Mouse (Mus musculus) cerebellum, adult 8-10 months (tissue): ENCODE data around the gene Zmynd8.

Experiments used
- DNase-seq: peaks from one replicate; pipeline ENCODE4 v3.0.0; 2022

Zmynd8 gene

GRCm38 (mm10) chr2:165896171-165896570 is 2.6 kb downstream of the Zmynd8 start:
- DNase-seq: no peak

GRCm38 (mm10) chr2:165895687-165896086 is 3.1 kb downstream of the Zmynd8 start:
- no peak for DNase-seq

DNA sequence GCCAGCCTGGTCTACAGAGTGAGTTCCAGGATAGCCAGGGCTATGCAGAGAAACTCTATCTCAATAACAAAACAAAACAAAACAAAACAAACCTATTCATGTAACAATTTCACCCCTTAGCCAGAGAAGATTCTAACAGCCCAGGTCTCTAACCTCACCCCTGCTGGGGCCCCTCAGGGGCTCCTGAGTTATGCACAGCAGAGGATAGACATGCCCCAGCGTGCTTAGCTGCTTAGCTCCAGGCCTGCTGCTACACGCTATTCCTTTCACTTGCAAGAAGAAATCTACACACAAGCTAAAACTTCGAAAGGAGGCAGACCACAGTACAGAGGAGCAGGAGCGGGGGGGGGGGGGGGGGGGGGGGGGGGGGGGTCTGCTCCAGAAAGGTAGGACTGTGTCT is 4.3 kb downstream of the Zmynd8 start:
- no peak for DNase-seq

DNA sequence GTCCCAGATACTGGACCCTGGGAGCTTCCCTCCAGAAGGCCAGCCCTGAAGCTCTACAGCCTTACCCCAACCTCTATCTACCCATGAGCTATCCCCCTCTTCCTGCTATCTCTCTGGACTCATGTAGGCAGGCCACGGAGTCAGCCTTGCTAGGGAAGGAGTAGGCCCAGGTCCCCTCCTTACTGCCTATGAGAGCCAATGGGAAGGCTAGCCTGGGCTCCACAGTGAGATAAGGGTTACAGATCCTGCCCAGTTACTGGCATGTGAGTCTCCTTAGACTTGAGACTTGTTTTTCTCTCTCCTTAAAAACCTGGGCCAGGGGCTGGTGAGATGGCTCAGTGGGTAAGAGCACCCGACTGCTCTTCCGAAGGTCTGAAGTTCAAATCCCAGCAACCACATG is 5.6 kb downstream of the Zmynd8 start:
- no peak for DNase-seq

DNA sequence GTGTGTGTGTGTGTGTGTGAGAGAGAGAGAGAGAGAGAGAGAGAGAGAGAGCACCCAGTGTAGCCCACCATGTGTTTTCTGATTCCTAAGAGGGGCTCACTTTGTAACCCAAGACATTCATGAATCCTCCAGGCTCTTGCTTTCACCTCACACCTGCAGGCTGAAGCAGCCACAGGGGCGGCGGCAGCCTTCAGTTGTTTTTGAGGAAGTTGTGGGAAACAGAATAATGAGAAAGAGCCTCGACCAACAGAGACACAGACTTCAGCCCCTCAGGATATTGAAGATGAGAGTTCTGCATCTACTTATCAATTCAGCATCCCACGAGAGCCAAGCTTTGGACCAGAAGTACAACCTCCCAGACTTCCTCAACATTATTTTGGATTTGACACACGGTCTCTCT is 6.2 kb downstream of the Zmynd8 start:
- DNase-seq: no peak

DNA sequence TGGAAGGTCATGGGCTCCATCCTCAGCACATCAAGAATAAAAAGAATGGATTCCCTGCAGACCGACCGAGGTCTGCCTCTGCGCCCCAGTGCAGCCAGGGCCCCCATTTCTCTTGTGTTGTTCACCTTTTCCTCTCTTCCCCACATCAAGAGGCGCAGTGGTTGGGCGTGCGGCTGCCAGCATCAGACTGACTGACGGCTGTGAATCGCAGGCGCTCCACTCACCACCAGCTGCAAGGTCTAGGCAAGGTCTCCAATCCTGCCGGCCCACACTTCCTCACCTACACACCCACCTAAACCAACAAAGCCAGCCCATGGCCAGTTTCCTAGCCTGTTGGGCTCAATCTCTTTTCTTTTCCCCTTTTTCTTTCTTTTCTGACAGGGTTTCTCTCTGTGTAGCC is 8.4 kb downstream of the Zmynd8 start:
- DNase-seq: no peak

DNA sequence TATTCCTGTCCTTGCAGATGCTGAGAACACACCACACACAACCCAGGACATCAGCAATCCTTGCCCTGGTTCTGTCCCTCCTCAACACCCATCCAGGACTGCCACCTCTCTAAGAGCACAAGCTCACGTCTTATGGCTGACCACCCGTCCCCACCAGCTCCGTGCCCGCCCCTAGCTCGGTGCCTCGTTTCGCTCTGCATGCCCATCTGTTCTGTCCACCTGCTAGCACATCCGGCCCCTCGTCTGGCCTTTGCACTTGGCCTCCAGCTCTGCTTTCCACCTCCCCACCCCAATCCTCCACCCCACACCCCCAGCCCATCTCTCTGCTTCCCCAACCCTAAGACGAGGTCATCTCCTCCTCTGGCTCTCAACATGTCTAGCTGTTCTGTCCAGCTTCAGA is 8.9 kb downstream of the Zmynd8 start:
- DNase-seq: no peak

- DNase-seq: no peak
Measured at GRCm38 (mm10) chr2:165889266-165889665, 9.6 kb downstream of the Zmynd8 start.

GRCm38 (mm10) chr2:165888813-165889221 is 10.0 kb downstream of the Zmynd8 start:
- no peak for DNase-seq

GRCm38 (mm10) chr2:165888396-165888795 is 10.4 kb downstream of the Zmynd8 start:
- DNase-seq: peak; percentile 63

DNA sequence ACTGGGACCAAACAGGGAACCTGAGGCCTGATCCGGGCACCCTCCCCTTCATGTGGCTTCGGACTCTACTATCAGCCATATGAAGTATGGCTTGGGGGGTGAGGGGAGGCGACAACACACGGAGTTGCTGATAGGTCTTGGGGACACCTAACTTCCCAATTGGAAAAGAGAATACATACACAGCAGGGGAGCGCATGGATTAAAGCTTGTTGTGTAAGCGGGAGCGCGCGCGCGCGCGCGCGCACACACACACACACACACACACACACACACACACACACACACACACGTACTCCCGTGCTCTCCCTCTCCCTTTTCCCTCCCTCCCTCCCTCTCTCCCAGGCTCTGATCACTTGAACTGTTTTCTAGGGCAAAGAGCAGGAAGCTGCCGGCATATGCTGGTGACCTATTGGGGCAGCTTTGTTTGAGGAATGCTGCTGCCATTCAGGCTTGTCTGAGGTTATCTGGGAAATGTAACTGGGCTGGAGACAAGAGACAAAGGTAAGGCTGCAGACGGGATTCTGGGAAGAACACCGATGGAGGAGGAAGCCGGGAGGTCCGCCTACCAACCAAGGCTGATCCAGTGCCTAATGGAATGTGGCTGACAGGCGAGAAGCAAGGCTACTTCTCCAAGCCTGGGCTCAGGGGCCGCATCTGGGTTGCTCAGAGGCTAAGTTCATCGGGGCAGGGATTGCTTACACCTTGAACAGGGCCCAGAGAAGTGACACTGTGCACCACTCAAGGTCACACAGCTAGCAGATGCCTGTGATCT is 11.8 kb downstream of the Zmynd8 start:
- DNase-seq: peak; percentile 52

DNA sequence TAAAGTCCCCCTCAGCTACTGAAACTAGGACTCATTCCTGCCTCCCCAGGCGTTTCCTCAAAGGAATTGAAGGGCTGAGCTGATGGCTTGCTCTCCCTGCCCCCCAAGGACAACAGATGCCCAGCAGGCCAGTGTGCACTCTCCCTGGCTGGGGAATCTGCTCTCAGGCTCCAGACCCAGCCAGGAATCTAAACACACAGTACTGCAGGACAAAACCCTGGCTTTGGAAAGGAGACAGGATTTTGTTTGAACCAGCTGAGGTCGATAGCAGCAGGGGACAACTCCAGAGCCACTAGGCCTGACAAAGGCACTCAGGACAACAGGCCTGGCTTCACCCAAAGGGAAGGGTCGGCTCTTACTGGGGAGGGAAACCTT is 12.3 kb downstream of the Zmynd8 start:
- peak; percentile 66 for DNase-seq

- DNase-seq: no peak
Measured at GRCm38 (mm10) chr2:165885951-165886320, 12.9 kb downstream of the Zmynd8 start.

DNA sequence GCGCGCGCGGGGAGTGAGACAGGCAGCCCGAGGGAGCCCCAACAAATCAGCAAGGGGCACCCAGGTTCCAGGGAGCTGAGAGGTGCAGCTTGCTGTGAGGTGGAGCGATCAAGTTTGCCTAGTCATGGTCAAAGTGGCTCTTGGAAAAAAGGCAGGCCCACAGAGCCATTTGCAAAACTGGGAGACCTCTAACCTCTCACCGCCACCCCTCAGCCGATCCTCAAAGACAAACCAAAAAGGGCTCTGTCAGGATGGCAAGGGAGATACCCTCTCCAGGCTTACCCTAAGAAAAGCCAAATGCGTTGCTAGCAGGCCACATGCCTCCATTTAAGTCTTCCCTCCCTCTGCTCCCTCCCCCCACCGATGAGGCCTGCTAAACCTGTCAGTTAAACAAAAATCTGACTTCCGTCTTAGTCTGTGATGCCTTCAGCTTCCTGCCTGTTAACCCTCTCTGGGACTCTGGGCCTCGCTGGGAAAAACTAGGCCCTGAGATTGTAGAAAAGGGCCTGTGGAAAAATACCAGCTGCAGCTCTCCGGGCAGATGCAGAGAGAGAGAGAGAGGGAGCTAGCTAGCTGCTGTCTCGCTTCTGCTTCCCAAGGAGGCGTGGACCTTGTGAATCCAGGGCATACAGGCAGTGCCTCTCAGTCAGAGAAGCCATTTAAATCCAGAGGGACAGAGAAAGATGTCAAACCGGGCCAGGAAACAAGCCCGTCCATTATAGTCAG is 13.4 kb downstream of the Zmynd8 start:
- DNase-seq: peak; percentile 56

- DNase-seq: peak; percentile 98
Measured at GRCm38 (mm10) chr2:165884577-165885224, 14.1 kb downstream of the Zmynd8 start.

GRCm38 (mm10) chr2:165883846-165884576 is 14.8 kb downstream of the Zmynd8 start:
- no peak for DNase-seq

GRCm38 (mm10) chr2:165883006-165883405 is 15.8 kb downstream of the Zmynd8 start:
- no peak for DNase-seq

DNA sequence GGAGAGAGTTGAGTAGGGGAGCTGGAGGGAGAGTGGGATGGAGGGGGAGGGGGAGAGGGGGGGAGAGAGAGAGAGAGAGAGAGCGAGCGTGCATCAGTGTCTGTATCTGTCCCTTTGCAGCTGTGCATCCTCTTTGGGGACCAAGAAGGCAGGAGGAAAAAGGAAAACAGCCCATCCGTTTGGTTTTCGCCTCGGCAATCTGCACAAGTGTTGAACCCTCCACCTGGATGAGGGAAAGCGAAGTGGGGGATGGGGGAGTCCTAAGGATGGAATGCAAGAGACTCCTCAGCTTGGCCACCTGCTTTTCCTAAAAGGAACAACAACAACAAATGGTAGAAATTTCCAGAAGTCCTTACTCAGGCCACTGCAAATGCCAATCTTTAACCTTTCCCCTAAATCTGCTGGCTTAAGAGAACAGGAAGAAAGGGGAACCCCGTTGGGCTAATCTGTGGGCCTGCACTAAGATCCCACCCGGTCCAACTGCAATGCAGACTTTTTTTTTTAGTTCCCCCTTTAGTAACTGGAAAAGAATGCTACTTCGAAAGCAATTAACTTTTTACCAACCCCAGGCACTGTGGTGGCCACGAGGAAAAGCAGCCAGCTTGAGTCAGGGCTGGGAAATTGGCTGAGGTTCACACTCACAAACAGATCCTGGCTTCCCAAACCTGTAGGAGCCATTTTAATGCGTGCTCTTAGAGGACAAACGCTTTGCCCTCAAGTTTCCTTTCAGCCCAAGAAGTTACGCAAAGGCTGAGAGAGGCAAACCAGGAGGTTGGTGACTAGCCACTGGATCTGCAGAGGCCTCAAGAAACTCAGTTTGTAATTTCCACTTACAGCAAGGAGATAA is 17.0 kb downstream of the Zmynd8 start:
- peak; percentile 51 for DNase-seq

DNA sequence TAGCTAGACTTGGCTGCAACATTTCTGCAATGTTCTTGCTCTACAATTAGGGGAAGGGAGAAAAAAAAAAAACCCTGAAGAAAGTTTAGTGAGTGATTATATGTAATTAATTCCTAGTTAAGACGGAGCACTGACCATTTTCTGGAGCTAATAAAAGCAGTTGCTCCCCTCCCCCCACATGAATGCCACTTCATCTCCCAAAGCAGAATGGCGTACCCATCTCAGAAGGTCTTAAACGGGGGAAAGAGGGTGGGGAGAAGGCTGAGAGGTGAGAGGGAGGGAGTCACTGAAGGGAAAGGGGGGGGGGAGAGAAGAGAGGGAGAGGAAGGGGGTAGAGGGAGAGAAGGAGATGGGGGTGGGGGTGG is 17.6 kb downstream of the Zmynd8 start:
- peak; percentile 33 for DNase-seq

DNA sequence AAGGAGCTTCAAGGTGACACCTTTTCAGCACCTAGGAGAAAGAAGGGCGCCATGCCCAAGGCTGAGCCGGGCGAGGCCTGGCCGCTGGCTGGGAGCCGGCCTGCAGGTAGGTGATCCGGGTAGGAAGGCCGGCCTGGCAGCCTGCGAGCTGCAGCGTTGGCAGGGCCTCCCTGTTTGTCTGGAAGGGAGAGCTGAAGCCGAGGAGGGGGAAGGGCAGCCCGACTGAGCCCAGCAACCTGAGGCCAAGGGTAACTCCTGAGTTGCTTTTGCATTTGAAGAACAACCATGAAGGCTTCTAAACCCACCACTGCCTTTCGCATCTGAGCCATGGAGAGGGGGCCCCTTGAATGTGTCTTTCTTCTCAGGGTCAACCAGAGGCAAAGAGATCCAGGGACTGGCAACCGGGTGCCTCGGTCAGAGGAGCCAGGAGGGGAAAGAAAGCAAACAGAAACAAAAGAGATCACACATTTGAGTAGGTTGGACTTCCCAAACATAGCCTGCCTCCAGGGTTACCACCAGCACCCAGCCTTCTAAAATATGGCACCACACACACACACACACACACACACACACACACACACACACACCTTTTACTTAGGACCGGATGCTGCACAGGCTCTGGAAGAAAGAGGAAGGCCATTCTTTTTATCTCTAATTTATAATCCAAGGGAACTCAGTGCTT is 18.2 kb downstream of the Zmynd8 start:
- peak; percentile 93 for DNase-seq

DNA sequence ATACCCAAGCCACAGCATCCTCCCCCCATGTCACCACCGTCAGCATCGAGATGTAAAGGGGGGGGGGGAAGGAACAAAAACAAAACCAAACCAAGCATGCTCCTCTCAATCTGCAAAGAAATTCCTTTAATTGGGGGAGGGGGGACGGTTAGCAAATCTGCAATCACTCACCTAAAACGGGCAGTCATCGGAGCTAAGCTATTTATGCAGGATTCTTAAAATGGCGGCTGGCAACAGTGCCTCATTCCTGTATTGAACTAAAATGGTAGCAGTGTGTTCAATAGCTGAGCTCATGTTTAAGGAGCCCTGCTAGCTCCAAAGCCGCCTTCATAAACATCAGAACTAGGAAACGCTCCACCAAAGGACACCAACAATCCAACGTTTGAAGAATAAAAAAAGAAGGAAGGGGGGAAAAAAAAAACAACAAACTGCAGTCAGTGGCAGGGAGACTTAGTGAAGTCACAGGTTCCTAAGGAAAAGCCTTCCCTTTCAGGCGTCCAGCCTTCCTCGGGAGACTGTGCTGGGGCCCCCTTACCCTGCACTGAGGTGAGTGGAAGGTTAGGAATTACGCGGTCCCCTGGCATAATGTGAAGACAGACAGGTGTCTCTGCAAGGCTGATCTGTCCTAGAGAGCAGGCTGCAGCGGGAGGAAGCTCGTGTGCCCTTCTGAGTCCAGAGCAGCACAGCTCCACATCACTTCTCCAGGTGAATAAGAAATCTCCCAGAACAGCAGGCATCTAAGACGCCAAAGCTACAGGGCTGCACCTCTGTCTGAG is 19.2 kb downstream of the Zmynd8 start:
- DNase-seq: peak; percentile 61
